Mouse (Mus musculus) layer of hippocampus, adult 11-12 months (tissue): ENCODE measurements around the gene Esyt1.
"Not testable (repeated sequence)": the region's sequence is repeated elsewhere in the genome, so short reads cannot be mapped to it uniquely, and the experiment has no call there.

Source experiments
- DNase-seq: peaks from one replicate; pipeline ENCODE4 v3.0.0; 2022; ENCODE audit warnings: low spot score

Gene Esyt1

DNA sequence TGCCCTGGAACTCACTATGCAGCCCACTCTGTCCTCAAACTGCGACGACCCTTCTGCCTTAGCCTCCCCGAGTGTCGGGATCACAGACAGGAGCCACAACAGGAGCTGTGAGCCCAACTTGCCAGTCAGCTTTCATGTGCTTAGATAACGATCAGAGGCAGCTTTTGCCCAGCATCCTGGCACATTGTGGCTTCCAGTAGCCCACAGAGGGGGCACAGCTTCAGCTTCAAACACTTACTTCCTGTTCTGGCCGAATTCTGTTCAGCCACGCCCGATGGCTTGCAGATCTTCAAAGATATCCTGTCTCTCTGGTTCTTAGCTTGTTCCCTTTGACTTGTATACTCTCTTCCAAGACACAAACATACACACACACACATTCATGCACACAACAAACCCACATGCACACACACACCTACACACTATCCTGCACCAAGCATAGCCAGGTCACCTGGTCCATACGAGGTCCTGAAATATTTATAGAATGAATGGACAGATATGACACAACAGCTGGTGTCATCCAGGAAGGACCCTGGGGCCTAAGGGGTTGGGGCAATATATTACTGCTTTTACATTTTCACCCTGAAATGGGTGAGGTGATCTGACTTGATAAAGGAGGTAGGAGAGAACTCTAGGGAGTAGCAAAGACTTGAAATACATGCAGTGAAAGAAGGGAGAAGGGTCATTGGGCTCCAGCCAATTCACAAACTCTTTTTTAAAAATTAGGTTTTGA is 20.9 kb downstream of the Esyt1 start:
- no peak for DNase-seq

DNA sequence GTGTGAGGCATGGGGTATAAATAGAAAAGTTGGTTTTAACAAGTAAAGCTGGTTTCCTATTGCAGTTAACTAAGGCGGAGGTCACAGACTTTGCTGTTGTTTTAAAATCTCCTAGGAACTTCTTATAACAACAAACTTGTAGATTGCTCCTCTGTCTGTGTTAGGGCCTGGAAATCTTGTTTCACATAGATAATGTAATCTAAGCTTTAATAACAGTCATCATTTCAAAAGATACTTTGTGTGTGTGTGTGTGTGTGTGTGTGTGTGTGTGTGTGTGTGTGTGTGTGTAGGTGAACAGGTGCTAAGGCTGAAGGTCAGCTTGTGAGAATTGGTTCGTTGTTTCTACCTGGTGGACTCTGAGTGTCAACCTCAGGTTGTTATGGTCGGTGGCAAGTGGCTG is 21.7 kb downstream of the Esyt1 start:
- no peak for DNase-seq

DNA sequence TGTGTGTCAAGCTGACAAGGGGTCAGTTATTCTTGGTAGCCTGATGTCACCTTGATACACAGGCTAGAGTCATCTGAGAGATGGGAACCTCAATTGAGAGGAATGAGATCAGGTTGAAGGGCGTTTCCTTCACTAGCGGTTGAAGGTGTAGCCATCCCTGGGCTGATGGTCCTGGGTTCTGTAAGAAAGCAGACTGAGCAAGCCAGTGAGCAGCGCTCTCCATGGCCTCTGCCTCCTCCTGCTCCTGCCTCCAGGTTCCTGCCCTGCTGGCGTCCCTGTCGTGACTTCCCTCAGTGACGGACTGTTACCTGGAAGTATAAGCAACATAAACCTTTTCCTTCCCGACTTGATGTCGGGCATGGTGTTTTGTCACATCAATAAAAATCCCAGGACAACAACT is 22.1 kb downstream of the Esyt1 start:
- no peak for DNase-seq

DNA sequence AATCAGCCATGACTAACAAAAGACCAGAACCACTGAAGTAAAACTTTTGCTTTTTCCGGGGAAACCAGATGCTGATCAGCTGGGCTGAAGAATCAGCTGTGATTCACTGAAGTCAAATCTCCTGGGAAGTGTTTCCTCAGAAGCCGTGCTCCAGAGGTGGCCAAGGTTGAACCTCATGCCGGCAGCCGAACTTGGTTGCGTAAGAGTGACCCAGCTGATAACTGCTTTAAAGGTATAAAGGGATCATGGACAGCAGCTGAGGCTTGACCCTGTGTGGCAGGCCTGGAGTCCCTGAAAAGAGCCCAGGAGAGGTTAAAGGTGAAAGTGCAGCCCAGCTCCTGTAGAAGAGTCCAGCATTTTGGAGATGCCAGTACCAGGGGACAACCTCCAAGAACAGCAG is 23.3 kb downstream of the Esyt1 start:
- no peak for DNase-seq

DNA sequence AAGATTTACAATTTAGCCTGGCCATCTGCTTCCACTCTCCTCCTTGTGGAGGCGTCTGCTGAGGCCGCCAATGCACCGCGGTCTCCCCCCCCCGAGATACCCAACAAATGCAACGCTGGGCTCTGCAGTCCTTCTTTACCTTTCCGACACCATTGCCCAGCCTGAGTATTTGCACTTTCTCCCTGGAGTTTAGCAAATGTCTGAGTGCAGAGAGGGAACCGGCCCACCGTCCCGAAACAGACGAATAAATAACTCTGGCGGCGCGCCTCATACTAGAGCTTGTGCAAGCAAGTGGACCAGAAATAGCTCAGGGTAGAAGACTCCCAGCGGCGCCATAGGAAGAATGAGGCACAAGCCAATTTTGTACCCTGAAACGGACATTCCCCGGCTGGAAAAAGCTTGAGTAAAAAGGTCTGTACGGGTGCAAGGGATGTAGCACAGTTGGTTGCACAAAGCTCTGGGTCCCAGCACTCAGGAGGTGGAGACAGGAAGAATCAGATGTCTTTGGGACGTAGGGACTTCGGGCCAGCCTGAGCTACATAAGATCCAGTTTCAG is 26.5 kb downstream of the Esyt1 start:
- peak; percentile 67 for DNase-seq

DNA sequence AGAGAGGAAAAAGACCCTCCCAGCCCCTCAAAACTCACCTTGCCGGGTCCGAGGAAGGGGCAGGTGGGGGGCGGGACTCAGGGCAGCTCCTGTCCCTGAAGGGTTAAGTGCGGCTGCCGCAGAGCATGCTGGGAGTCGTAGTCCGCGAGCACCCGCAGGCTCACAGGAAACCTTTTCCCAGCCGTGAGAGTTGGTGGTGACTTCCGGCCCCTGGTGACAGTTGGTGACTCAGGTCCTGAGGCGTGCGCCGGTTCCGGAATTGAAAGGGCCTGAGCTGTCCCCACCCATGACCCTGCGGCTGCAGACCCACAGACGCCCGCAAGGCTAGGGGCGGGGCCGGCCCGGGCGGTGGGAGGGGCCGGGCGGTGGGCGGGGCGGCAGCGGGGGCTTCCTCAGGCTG is 27.1 kb downstream of the Esyt1 start, which contains the start of gene Myl6b:
Gene Myl6b, minus strand, starts transcription at position 96 of the 400 bp plus-strand sequence.
- peak; percentile 96 for DNase-seq

DNA sequence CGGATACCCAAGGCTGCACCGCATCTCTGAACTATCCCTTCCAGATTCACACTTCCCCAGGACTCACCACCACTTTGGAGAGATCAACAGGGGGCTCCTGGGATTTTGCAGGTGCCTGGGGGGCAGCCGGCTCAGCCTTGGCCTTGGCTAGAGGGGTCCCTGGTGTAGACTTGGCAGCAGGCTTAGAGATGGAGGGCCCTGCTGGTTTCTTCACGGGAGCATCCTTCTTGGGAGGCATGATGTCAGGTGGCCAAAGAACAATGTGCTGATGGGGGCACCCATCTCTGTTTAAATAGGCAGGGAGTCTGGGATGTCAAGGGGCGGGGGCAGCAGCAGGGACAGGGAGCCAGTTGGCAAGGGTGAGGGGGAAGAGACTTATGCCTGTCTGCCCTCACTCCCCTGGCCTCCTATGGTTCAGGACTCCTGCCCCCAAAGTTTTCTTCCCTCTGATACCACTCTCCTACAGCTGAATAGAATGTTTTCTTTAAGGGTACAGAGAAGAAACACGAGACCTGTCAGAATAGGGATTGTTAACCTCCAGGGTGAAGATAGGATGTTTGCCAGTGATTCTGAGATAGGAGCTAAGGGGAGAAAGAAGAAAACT is 28.4 kb downstream of the Esyt1 start:
- no peak for DNase-seq

DNA sequence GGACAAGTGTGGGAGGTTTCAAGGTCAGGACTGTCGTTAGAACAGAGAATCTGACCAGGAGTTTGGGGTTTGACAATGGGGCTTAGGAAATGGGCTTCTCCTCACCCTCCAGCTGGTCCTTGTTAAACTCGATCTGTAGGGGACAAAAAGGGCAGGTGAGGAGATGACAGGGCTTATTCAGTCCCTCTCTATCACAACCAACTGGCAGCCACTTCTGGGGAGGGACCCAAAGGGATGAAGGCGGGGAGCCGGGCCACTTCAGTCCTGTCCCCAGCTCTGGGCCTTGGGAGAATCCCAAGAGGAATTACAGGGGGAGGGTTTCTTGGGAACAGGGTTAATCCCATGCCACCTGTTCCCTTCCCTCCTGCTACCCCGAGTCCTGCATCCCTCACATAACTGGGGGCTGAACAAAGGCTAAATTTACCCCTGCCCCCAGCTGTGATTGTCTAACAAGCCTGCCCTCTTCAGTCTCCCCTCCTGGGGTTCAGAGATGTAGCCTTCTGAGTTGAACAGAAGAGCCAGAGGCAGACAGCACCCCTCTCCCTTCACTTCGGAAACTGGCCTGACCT is 29.1 kb downstream of the Esyt1 start:
- no peak for DNase-seq

DNA sequence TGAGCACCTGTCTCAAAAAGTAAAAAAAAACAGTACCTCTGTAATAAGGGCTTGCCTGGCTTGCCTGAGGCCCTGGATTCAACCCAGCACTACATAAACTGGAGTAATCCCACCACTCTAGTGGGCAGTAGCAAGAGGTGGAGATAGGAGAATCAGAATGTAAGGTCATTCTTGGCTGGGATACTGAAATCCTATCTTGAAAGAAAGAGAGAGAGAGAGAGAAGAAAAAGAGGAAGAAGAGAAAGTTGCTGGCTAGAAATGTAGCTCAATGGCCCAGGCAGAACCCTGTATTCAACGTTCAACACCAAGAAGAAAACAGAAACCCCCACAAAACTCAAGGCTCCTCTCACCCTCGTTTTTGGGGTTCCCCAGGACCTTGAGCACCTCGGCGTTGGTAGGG is 29.8 kb downstream of the Esyt1 start:
- no peak for DNase-seq

DNA sequence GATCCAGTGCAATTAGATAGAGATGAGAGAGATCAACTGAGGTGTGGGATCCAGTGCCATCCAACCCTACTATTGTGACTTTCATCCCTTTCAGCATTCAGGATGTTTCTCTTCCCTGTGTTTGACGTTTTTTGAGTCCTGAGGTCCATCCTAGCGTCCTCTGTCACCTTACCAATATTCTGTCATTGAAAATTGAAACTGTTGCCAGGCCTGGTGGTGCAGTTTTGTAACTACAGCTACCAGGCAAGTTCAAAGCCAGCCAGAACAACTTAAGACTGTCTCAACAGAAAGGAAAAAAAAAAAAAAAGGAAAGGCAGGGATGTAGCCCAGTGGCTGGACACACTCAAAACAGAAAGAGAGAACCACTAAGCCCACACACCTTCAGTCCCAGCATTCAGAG is 30.4 kb downstream of the Esyt1 start:
- DNase-seq = no peak

DNA sequence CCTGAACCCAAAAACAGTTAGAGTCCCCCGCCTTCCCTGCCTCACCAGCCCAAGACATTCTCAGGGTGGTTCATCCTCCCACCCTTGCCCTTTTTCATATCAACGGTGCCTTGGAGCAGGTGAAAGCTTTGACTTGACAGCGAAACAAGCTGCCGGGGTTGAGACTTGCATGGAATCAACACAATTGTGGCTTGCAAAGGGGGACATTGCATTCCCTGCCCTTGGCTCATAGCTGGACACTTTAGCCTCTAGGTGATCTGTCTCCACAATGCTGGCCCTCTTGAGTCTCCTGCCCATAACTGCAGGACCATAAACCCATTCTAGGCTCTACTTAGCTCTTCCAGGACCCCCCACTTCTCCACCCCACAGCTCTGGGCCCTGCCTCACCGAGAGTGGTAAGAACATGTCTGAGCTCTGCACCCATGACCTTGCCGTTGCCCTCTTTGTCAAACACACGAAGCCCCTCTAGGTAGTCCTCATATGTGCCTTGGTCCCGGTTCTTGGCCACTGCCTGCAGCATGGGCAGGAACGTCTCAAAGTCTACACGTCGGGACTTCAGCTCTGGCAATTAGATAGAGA is 30.9 kb downstream of the Esyt1 start:
- DNase-seq = no peak

DNA sequence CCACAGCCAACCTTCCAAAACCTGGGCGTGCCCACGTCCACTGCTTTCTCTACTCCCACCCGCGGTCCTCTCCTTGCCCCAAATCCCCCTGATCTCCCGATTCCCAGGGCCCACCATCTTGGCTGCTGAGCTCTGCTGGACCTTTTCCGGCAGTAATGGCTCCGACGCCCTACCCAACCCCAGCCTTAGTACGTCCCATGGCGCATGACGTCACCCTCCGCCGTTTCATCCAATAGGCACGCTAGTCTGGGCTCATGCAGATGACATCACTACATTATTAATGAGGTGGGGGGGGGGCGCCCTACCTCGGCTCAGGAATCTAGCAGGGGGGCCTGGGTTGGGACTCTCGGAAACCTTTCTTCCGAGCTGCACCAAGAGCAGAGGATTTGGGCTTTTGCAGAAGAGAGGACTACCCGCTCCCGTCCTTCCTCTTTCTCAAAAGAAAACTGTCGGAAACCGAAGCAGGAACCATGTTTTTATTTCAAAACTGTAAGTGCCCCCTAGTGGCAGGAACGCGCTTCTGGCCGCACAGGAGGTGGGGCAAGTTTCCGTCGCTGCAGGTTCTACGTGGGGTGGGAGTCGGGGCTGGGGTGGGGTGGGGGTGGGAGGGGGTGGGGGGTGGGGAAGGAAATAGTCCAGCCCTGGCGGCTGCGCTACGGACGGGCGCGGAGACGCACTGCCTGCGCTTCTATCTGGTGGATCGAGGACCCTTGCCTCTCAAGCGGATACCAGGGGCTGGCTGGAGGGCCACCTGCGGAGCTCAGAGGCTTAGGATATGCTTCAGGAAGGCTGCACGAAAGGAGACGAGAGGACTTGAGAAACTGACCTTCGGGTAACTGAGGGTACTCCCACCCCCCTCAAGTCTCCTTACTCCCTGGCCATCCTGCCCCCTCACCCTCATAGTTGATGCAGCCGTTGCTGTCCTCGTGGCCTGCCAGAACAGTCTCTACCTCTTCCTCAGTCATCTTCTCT is 31.7 kb downstream of the Esyt1 start, which contains the start of gene Myl6:
Gene Myl6, minus strand, starts transcription at position 451 of the 972 bp plus-strand sequence.
- DNase-seq = peak; percentile 99

DNA sequence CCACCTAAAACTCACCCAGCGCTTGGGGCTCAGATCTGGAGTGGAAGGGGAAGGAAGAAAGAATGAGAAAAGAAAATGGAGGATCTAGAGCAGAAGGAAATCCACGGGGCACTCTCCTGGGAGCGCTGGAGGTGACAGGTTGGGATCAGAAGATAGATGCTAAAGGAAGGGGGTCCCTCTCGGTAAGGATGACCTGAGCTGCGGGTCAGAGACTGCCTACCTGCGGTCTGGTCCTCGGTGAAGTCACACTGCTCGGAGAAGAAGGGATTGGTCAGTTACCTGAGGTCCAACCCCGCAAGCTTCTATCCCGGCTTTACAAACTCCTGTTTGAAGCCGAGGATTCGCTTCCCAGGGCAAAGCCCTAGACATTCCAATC is 32.4 kb downstream of the Esyt1 start:
- no peak for DNase-seq

DNA sequence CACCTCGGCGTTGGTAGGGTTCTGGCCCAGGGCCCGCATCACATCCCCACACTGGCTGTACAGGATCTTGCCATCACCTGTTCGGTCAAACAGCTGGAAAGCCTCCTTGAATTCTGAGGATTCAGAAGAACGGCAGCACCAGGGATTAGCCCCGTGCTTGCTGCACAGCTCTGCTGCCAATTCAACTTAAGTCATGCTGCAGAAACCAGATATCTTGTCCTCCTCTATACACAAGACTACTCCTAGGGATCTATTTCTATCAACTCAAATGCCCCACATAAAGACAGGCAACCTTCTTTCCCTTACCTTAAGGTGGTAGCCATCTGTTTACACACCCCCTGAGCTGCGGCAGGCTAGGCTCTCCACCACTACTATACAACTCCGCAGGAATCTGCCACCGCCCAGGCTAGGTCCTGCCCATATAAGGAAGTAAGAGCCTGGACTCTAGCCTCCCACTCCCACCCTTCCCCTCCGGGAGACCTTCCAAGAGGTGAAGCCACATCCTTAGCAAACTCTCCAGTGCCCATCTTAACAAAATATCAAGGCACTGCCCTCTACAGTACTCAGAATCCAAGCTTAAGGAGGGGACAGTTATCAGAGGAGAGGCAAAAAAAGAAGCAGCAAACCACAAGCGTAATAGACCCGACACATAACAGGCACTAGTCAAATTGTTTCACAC is 32.9 kb downstream of the Esyt1 start:
- DNase-seq = peak; percentile 56

DNA sequence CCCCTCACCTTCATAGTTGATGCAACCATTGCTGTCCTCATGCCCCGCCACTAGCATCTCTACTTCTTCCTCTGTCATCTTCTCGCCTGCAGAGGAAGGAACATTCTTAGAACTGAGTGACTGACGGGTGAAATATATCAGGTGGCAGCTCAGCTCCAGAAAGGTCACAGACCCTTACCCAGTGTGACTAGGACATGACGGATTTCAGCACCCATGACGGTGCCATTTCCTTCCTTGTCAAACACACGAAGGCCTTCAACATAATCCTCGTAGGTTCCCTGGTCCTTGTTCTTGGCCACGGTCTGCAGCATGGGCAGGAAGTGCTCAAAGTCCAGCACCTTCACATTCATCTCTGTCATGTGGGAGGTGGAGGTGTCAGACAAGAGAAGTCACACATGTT is 33.6 kb downstream of the Esyt1 start:
- DNase-seq = not testable (repeated sequence)

DNA sequence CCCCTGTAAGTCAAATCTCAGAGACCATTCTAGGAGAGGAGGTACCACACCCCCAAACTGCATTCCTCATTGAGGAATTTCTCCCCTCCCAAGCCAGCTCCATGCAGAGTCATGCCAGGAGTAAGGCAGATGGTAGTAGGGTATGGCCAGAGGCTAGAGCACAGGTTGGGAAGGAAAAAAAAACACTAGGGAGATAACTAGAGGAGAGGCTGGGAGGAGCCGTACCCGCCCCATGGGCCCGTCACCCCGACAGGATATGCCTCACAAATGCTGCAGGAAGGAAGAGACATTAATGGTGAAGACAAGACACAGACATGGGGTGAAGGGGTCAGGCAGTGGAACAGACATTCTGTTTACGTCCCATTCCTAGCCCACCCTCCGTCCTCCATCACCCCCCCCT is 34.2 kb downstream of the Esyt1 start:
- no peak for DNase-seq

DNA sequence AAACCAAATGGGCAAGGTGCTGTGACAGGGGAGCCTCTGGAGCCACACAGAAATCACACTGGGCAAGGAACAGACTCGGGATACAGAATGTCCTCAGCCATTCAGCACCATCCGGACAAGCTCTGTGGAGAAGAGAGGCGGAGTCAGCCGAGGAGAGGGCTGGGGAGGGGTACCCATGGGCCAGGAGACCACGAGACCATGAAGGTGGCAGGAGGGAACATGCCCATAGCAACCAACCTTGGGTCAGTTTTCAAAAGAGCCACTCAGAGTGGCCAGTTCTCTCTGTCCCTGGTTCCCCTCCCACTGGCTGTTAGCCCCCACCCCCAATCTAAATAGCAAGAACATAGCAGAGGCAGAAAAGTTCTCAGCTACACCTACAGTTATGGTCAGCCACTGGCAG is 34.8 kb downstream of the Esyt1 start:
- DNase-seq = no peak

DNA sequence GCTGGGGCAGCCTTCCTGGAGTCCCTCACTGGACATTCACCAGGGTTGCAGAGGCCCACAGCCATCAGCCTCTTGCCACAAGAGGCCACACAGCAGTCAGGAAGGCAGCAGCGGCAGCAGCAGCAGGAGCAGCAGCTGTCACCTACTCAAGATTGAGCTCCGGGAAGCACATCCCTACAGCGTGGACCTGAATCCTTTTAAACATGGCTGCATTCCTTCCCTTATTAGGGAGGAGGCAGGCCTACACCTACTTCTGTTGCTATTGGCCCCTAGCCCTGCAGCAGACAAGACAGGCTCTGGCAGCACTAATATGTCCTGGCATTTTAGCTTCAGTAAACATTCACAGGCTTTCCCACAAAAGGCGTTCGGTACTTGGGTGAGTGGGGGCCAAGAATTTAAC is 35.4 kb downstream of the Esyt1 start:
- no peak for DNase-seq

DNA sequence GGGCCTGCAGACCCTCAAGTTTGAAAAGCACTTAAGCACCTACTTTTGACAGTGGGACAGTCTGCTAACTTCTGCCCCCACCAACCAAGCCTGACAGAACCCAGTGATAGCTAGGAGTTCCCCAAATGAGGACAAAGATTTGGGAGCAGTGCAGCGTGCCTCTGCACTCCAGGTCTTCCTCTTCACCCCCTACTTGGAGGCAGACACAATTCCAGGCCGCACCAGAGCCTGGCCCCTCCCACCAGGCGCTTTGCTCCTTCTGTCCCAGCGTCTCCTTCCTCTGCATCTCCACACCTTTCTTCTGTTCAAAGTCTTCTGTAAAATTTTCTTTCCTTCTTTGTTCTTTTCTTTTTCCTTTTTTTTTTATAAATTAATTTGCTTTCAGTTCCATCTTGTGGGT is 35.9 kb downstream of the Esyt1 start:
- no peak for DNase-seq

DNA sequence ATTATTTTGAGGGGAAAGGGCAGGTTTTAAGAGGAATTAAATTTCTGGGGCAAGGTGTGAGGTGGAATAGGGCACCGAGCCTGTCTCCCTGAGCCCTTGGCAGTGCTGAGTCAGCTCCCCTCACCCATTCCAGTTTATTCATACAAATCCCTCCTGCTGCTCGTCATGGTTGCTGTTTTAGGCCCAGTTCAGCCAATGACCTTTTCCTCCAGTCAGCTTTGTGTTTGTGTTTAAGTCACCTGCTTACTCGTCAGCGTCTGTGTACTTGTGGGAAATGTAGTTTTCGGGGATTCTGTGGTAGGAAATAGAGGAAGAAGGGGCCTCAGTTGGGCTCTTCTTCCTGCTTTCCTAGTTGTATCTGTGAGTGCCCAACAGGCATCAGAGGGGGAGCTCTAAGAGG is 36.3 kb downstream of the Esyt1 start:
- no peak for DNase-seq

DNA sequence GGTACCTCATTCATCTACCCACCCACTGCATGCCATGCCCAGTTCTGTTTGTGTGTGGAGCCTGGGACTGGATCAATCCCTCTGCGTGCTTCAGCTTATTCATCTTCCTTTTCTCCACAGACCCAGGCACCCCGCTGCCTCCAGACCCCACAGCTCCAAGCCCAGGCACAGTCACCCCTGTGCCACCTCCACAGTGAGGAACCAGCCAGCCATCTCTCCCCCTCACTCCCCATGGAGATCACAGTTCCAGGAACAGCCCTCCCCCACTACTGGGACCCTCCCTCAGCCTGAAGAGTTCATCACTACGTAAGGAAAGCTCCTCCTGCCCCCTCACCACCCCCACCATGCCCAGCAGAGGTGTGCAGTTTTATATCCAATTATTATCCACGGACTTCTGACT is 36.9 kb downstream of the Esyt1 start:
- no peak for DNase-seq
